Mouse (Mus musculus) adrenal gland, adult 10 weeks (tissue): ENCODE results near the gene Spsb4. TPM values are rescaled to one million over a fixed set of nuclear protein-coding genes. Genes with fewer than 3 reads are reported as not detected.

Source experiments
- polyA plus RNA-seq: library from polyadenylated mRNA; stranded (reverse); fragments of 350-450 nt; fragmentation: Illumina TruSeq; extraction: RNeasy Lipid Tissue Mini Kit (QIAGEN cat#74804); gene quantifications from one replicate; pipeline ENCODE4 v1.2.3, GENCODE M21; 2014; ENCODE audit warnings: low read depth, low replicate concordance

Spsb4 gene
- 0.87 TPM for polyA plus RNA-seq

DNA sequence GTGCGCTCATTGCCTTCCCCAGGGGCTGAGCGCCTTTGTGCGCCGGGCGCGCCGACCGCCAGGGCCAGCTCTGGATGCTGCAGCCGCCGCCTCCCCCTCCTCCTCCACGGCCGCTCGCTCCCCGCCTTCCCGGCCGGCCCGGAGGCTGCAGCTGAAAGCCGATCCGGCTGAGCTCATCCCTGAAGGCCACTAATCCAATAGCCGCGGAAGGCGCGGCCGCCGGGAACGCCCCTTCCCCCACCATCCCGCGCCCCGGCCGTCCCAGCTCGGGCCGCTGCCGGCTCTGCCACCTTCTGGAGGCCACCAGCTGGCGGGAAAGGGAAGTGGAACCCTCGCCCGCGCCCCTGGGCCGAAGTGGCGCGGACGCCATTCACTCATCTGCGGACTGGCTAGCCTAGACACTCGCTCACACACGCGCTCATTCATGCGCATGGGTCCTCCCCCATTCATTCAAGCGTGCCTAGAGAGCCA, at the start of gene Spsb4:
Gene Spsb4 (minus strand): TSS at position 167 of the 471 bp plus-strand sequence.

Other genes with a start within 250 kb of the Spsb4 start
- 4.1 TPM for gene Pxylp1, start 126.2 kb downstream of the Spsb4 start, polyA plus RNA-seq
- 210 TPM for gene Slc25a36, start 92.3 kb upstream of the Spsb4 start, polyA plus RNA-seq